Mouse (Mus musculus): ENCODE data around the gene Catsperd.

DNA sequence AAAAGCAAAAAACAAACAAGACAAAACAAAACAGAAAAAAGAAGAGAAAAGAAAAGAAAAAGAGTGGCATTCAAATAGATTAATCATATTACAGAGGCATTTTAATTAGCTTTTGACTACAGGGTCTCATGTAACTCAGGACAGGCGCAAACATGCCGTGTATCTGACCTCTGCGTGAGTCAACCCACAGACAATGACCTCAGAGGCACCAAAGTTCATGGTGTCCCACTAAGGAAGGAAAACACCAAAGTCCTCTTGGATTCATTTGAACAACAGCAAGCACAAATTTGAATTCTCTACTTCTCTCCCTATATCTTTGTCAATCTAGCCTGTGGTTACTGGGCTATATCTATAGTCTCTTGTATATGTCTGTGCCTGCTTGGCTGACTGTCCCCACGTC, 15.3 kb downstream of the Catsperd start:
- TF ChIP-seq POLR2A (IDR thresholded peaks at IDR 0.05; ENCODE audit: control insufficient read depth in 1 of 2, insufficient read depth in 1 of 2, low read depth in 1 of 2, low read length in 2 of 2, poor library complexity in 1 of 2) (no peak), EP300 (IDR thresholded peaks at IDR 0.05; ENCODE audit: low read depth in 1 of 2, low read length in 2 of 2) (no peak), MAFK (IDR thresholded peaks at IDR 0.05; ENCODE audit: borderline replicate concordance, low read depth, low read length) (no peak), SIN3A (IDR thresholded peaks at IDR 0.05; ENCODE audit: low read length) (no peak), MYC (IDR thresholded peaks at IDR 0.05; ENCODE audit: low read depth, low read length) (no peak)

All from MEL (cell line).